Mouse (Mus musculus): Measurements from ENCODE around the gene Ube2q2.

- TF ChIP-seq CTCF (IDR thresholded peaks at IDR 0.05; ENCODE audit: insufficient read depth, low read length) = no peak
- TF ChIP-seq POLR2A (IDR thresholded peaks at IDR 0.05; ENCODE audit: borderline replicate concordance, extremely low read depth, low read depth, low read length) = no peak
These were observed 94.6 kb downstream of the Ube2q2 start for GRCm38 (mm10) chr9:55243280-55243679.

All from lung, adult 2 months (tissue).